Mouse (Mus musculus) heart, embryonic 14.5 days (tissue): ENCODE measurements at regions not wholly inside any gene's neighbourhood (a gene's known extent, or its start where the extent isn't known, plus 50 kb on each side); places are given as distances from the start of the nearest gene placed in this dataset.

Experiments used
- ATAC-seq: fragments of 200-750 bp; cut with Nextera tagmentation; 2 replicates; pipeline ENCODE4 v1.8.0; 2017; ENCODE audit warnings: low read depth, moderate TSS enrichment; ENCODE audit not compliant: insufficient number of reproducible peaks, insufficient read depth, low FRiP score
- H3K27ac ChIP-seq, 2 experiments: fragments of 200-500 bp in 1 of 2; fragments of 300-500 bp in 1 of 2; sonication (generic) in 1 of 2; replicated peaks in 1 of 2; 2 replicates each; pipeline ENCODE4 v1.5.1; 2012 to 2014; ENCODE audit warnings: low read depth in 2 of 2, low read length in 2 of 2, control low read depth in 1 of 2, mild to moderate bottlenecking in 1 of 2, mixed read lengths in 1 of 2; ENCODE audit not compliant: control insufficient read depth in 1 of 2, insufficient read depth in 1 of 2
- H3K27me3 ChIP-seq: fragments of 300-500 bp; sonication (generic); 2 replicates; pipeline ENCODE4 v1.6.1; 2014; ENCODE audit warnings: mild to moderate bottlenecking, low read length, control low read depth; ENCODE audit not compliant: control insufficient read depth, insufficient read depth
- H3K36me3 ChIP-seq: fragments of 300-500 bp; sonication (generic); 2 replicates; pipeline ENCODE4 v1.6.1; 2014; ENCODE audit warnings: mild to moderate bottlenecking, control low read depth, low read length, mixed read lengths; ENCODE audit not compliant: control insufficient read depth, insufficient read depth
- H3K4me1 ChIP-seq, 2 experiments: fragments of 200-500 bp in 1 of 2; fragments of 300-500 bp in 1 of 2; sonication (generic) in 1 of 2; 2 replicates each; pipeline ENCODE4 v1.6.1; 2012 to 2014; ENCODE audit warnings: low read length in 2 of 2, control low read depth in 1 of 2, mixed read lengths in 1 of 2; ENCODE audit not compliant: control insufficient read depth in 2 of 2, insufficient read depth in 2 of 2
- H3K4me2 ChIP-seq: fragments of 300-500 bp; sonication (generic); 2 replicates; pipeline ENCODE4 v1.6.1; 2014; ENCODE audit warnings: mild to moderate bottlenecking, low read length
- H3K4me3 ChIP-seq, 2 experiments: fragments of 200-500 bp in 1 of 2; fragments of 300-500 bp in 1 of 2; sonication (generic) in 1 of 2; 2 replicates each; pipeline ENCODE4 v1.5.1; 2012 to 2014; ENCODE audit warnings: low read length in 2 of 2, mild to moderate bottlenecking in 2 of 2, control low read depth in 1 of 2, low read depth in 1 of 2, moderate library complexity in 1 of 2; ENCODE audit not compliant: control insufficient read depth in 1 of 2, insufficient read depth in 1 of 2
- H3K9ac ChIP-seq: fragments of 300-500 bp; sonication (generic); 2 replicates; pipeline ENCODE4 v1.6.1; 2014; ENCODE audit warnings: mild to moderate bottlenecking, low read length
- H3K9me3 ChIP-seq: fragments of 300-500 bp; sonication (generic); 2 replicates; pipeline ENCODE4 v1.6.1; 2016; ENCODE audit warnings: low read length, control low read depth; ENCODE audit not compliant: control insufficient read depth
- WGBS: fragments of 180-500 bp; shearing (Covaris S2); extraction: QIAGEN DNeasy Blood & Tissue Kit; methylation state at CpG from one replicate; pipeline ENCODE4 v1.1.7; 2014; 5-methylcytosine and 5-hydroxymethylcytosine counted together

DNA sequence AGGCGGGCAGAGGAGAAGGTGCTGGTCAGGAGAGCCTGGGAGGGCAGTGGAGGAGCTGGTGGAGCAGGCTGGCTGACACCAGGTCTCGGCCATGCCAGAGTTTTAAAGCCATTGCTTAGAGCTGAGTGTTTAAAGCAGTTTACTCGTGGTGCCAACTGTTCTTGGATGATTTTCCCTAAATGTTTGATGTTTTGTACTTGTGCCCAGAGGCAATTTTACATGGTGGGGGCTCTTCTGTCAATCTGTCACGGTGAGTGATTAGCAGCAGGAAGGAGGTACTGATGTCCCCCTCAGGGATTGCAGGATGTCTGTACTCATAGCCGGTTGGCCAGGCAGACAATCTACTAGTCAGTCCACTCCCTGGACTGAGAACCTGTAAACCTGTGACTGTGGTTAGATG, 156.7 kb upstream of the 4931429L15Rik start:
- peaks cover 4 to 6% of the 10 kb centered on the region in 2 experiments; a peak in 2 of 4 replicates for H3K4me1 ChIP-seq
- H3K27me3 ChIP-seq, result 0 out of 2 replicates have a peak, but pooled peaks cover 4% of the 10 kb centered on the region
- 59% methylated on average over 5 of the region's 5 CpGs for WGBS
- no peak overlapping the region for H3K4me2 ChIP-seq
- no peak overlapping the region for H3K27ac ChIP-seq
- no peak overlapping the region for H3K4me3 ChIP-seq
- H3K36me3 ChIP-seq, result no peaks in the 10 kb centered on the region
- no peak for ATAC-seq
- no peaks in the 10 kb centered on the region for H3K9me3 ChIP-seq
- no peak overlapping the region for H3K9ac ChIP-seq

- H3K9me3 ChIP-seq, result no peaks in the 10 kb centered on the region
- 83% methylated on average over 10 of the region's 10 CpGs for WGBS
- H3K4me2 ChIP-seq, result no peak overlapping the region
- no peak overlapping the region for H3K9ac ChIP-seq
- no peaks in the 10 kb centered on the region for H3K36me3 ChIP-seq
- 0 out of 2 replicates have a peak, but pooled peaks cover 4% of the 10 kb centered on the region for H3K27me3 ChIP-seq
- ATAC-seq, result no peak
- H3K4me3 ChIP-seq, result no peak overlapping the region
- no peaks in the 10 kb centered on the region for H3K4me1 ChIP-seq
- no peak overlapping the region for H3K27ac ChIP-seq
Measured at GRCm38 (mm10) chr9:46473681-46474080, 153.9 kb upstream of the 4931429L15Rik start.

- H3K4me3 ChIP-seq, result no peak overlapping the region
- no peak overlapping the region for H3K4me2 ChIP-seq
- H3K9ac ChIP-seq, result no peak overlapping the region
- H3K36me3 ChIP-seq, result no peaks in the 10 kb centered on the region
- ATAC-seq, result no peak
- H3K9me3 ChIP-seq, result no peaks in the 10 kb centered on the region
- no peak overlapping the region for H3K27ac ChIP-seq
- no peaks in the 10 kb centered on the region for H3K4me1 ChIP-seq
- no peaks in the 10 kb centered on the region for H3K27me3 ChIP-seq
- WGBS, result 81% methylated on average over 7 of the region's 7 CpGs
Measured at GRCm38 (mm10) chr9:46469521-46469920, 149.7 kb upstream of the 4931429L15Rik start.

GRCm38 (mm10) chr9:46468306-46468705, 148.5 kb upstream of the 4931429L15Rik start:
- Histone ChIP-seq H3K27ac (no peak overlapping the region), H3K9ac (no peak overlapping the region), H3K27me3 (no peaks in the 10 kb centered on the region), H3K9me3 (no peaks in the 10 kb centered on the region), H3K4me1 (no peaks in the 10 kb centered on the region), H3K4me2 (no peak overlapping the region), H3K36me3 (no peaks in the 10 kb centered on the region), H3K4me3 (no peak overlapping the region)
- no peak for ATAC-seq
- WGBS, result 47% methylated on average over 2 of the region's 2 CpGs

DNA sequence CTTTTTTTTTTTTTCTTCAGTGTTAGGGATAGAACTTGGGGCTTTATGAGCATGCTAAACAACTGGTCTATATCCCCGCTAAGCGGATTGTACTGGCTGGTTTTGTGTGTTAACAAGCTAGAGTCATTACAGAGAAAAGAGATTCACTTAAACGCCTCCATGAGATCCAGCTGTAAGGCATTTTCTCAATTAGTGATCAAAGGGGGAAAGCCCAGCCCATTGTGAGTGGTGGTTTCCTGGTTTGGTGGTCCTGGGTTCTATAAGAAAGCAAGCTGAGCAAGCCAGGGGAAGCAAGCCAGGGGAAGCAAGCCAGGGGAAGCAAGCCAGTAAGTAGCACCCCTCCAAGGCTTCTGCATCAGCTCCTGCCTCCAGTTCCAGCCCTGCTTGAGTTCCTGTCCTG, 147.9 kb upstream of the 4931429L15Rik start:
- no peaks in the 10 kb centered on the region for H3K9me3 ChIP-seq
- WGBS, result 60% methylated on average over 3 of the region's 3 CpGs

DNA sequence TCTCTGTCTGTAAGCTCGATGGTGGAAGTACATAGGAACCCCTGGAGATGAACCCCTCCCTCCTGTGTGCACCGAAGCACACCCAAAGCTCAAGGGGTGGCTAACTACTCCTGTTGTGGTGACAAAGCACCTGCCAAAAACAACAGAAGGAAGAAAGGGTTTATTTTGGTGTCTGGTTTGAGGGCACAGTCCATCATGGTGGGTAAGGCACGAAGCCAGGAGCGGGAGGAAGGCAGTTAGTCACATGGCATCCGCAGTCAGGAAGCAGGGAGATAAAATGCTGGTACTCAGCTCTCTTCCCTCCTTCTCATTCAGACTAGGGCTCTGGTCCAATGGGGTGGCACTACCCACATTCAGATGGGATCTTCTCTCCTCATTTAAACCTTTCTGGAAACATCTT, 142.9 kb upstream of the 4931429L15Rik start:
- Histone ChIP-seq H3K4me2 (no peak overlapping the region), H3K4me3 (no peak overlapping the region), H3K27ac (no peak overlapping the region), H3K27me3 (no peaks in the 10 kb centered on the region), H3K9me3 (no peaks in the 10 kb centered on the region), H3K4me1 (no peaks in the 10 kb centered on the region), H3K36me3 (no peaks in the 10 kb centered on the region), H3K9ac (no peak overlapping the region)
- no peak for ATAC-seq
- 88% methylated on average over 5 of the region's 5 CpGs for WGBS

More for the DNA sequence above, 147.9 kb upstream of the 4931429L15Rik start:
- H3K4me3 ChIP-seq, result no peak overlapping the region
- no peak overlapping the region for H3K9ac ChIP-seq
- H3K4me1 ChIP-seq, result no peaks in the 10 kb centered on the region
- H3K27ac ChIP-seq, result no peak overlapping the region
- ATAC-seq, result no peak
- no peak overlapping the region for H3K4me2 ChIP-seq
- H3K27me3 ChIP-seq, result no peaks in the 10 kb centered on the region
- no peaks in the 10 kb centered on the region for H3K36me3 ChIP-seq

- Histone ChIP-seq H3K27ac (no peak overlapping the region), H3K4me1 (peaks cover 6 to 9% of the 10 kb centered on the region in 2 experiments; a peak in 2 of 4 replicates), H3K4me3 (no peak overlapping the region), H3K27me3 (no peaks in the 10 kb centered on the region), H3K4me2 (no peak overlapping the region), H3K9me3 (no peaks in the 10 kb centered on the region), H3K9ac (no peak overlapping the region), H3K36me3 (no peaks in the 10 kb centered on the region)
- WGBS, result 86% methylated on average over 6 of the region's 6 CpGs
- ATAC-seq, result no peak
Measured at GRCm38 (mm10) chr9:46457945-46458344, 138.2 kb upstream of the 4931429L15Rik start.
